Mouse (Mus musculus) thymus, adult 2 months (tissue): ENCODE results near the gene Ap1m2. TPM values are rescaled to one million over a fixed set of nuclear protein-coding genes. Genes with fewer than 3 reads are reported as not detected.
"Not testable (repeated sequence)": the region's sequence is repeated elsewhere in the genome, so short reads cannot be mapped to it uniquely, and the experiment has no call there.

Experiments
- DNase-seq: peaks from one replicate; pipeline ENCODE4 v3.0.0; 2021
- H3K27ac ChIP-seq: fragments of 200-500 bp; 2 replicates; pipeline ENCODE4 v1.5.1; 2012; ENCODE audit warnings: low read length, control low read depth; ENCODE audit not compliant: control insufficient read depth, insufficient read depth
- H3K27me3 ChIP-seq: fragments of 200-500 bp; 2 replicates; pipeline ENCODE4 v1.6.1; 2012; ENCODE audit warnings: mild to moderate bottlenecking, low read length, moderate library complexity, mixed read lengths; ENCODE audit not compliant: control insufficient read depth, insufficient read depth
- H3K36me3 ChIP-seq: fragments of 200-500 bp; 2 replicates; pipeline ENCODE4 v1.6.1; 2012; ENCODE audit warnings: mild to moderate bottlenecking, low read length, moderate library complexity; ENCODE audit not compliant: control insufficient read depth, insufficient read depth
- H3K4me1 ChIP-seq: fragments of 200-500 bp; replicated peaks from 2 replicates; pipeline ENCODE4 v1.6.1; 2012; ENCODE audit warnings: low read length; ENCODE audit not compliant: control insufficient read depth, insufficient read depth
- H3K4me3 ChIP-seq: fragments of 200-500 bp; 2 replicates; pipeline ENCODE4 v1.5.1; 2012; ENCODE audit warnings: mild to moderate bottlenecking, low read length, control low read depth, moderate library complexity; ENCODE audit not compliant: control insufficient read depth, insufficient read depth
- CTCF ChIP-seq: fragments of 200-500 bp; IDR thresholded peaks from 2 replicates; pipeline ENCODE4 v1.5.1; 2012; ENCODE audit warnings: mild to moderate bottlenecking, control low read depth, low read length, moderate library complexity, borderline replicate concordance; ENCODE audit not compliant: control insufficient read depth, poor library complexity, insufficient read depth; ENCODE audit errors: extremely low read depth
- POLR2A ChIP-seq: fragments of 200-500 bp; IDR thresholded peaks from 2 replicates; pipeline ENCODE4 v1.6.1; 2012; ENCODE audit warnings: mild to moderate bottlenecking, low read length, control low read depth, moderate library complexity; ENCODE audit not compliant: control insufficient read depth, poor library complexity, insufficient read depth; ENCODE audit errors: extremely low read depth
- WGBS: fragments of 180-500 bp; shearing (Covaris S2); methylation state at CpG from one replicate; pipeline ENCODE4 v1.1.7; 2018; 5-methylcytosine and 5-hydroxymethylcytosine counted together
- polyA plus RNA-seq: library from polyadenylated mRNA; depleted of rRNA; stranded (reverse); fragments of >200 nt; gene quantifications from 2 replicates; pipeline ENCODE4 v1.2.3, GENCODE M21; 2012

Ap1m2 gene
- polyA plus RNA-seq, 1 experiment, result 11.1 TPM

GRCm38 (mm10) chr9:21274336-21274735 lies 37.8 kb downstream of the Ap1m2 start:
- Histone ChIP-seq H3K4me3 (no peak overlapping the region), H3K27me3 (no peaks in the 10 kb centered on the region), H3K4me1 (no peaks in the 10 kb centered on the region), H3K36me3 (peaks cover 73% of the 10 kb centered on the region), H3K27ac (no peak overlapping the region)
- DNase-seq, result no peak
- WGBS, result 98% methylated on average over 3 of the region's 3 CpGs
- TF ChIP-seq POLR2A (no peak), CTCF (no peak)

- Histone ChIP-seq H3K4me3 (no peak overlapping the region), H3K27ac (no peak overlapping the region), H3K4me1 (no peaks in the 10 kb centered on the region), H3K36me3 (peaks cover 74% of the 10 kb centered on the region), H3K27me3 (no peaks in the 10 kb centered on the region)
- WGBS, result 93% methylated on average over 7 of the region's 7 CpGs
- no peak for DNase-seq
- TF ChIP-seq CTCF (no peak), POLR2A (no peak)
These were observed 38.5 kb downstream of the Ap1m2 start for GRCm38 (mm10) chr9:21273520-21274228.

- no peak for TF ChIP-seq CTCF
- TF ChIP-seq POLR2A, result no peak
- Histone ChIP-seq H3K4me3 (no peak overlapping the region), H3K27ac (no peak overlapping the region), H3K27me3 (no peaks in the 10 kb centered on the region), H3K4me1 (no peaks in the 10 kb centered on the region), H3K36me3 (peaks cover 78% of the 10 kb centered on the region)
- no peak for DNase-seq
- WGBS, result 94% methylated on average over 8 of the region's 8 CpGs
These were observed 39.0 kb downstream of the Ap1m2 start for GRCm38 (mm10) chr9:21273094-21273493.

- Histone ChIP-seq H3K27ac (no peak overlapping the region), H3K4me3 (no peak overlapping the region), H3K36me3 (peaks cover 73% of the 10 kb centered on the region), H3K27me3 (no peaks in the 10 kb centered on the region), H3K4me1 (no peaks in the 10 kb centered on the region)
- DNase-seq, result no peak
- WGBS, result 97% methylated on average over 9 of the region's 9 CpGs
- TF ChIP-seq CTCF, result no peak
- no peak for TF ChIP-seq POLR2A
These were observed 39.7 kb downstream of the Ap1m2 start for GRCm38 (mm10) chr9:21272391-21272790.

DNA sequence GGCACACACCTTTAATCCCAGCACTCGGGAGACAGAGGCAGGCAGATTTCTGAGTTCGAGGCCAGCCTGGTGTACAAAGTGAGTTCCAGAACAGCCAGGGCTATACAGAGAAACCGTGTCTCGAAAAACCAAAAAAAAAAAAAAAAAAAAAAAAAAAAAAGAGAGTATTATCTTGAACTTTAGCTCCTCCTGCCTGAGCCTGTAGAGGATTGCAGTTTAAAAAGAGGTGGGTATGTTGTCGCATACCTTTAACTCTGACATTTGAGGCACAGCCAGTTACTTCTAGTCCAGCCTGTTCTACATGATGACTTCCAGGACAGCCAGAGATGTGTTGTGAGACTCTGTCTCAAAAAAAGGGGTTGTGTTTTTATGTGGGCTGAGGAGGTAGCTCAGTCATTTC lies 42.5 kb downstream of the Ap1m2 start:
- 74% methylated on average over 5 of the region's 5 CpGs for WGBS

DNA sequence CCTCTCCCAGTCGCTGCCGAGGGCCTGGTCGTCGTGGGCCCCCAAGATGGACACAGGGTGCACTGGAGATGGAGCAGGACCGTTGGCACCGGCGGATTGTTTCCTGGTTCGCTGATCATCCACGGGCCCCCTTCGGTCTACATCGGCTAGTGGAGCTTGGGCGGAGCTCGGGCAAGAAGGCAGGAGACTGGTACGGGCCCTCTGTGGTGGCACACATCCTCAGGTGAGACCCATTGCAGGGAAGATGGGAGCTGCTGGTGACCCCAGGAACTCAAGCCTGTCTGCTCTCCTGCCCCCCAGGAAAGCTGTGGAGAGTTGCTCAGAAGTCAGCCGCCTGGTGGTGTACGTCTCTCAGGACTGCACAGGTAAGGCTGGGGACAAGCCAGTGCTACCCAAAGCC lies 43.8 kb downstream of the Ap1m2 start:
- H3K36me3 ChIP-seq, result peaks cover 43% of the 10 kb centered on the region
- TF ChIP-seq CTCF (no peak), POLR2A (no peak)
- H3K27me3 ChIP-seq, result no peaks in the 10 kb centered on the region
- peaks cover 20% of the 10 kb centered on the region for H3K4me1 ChIP-seq
- no peak overlapping the region for H3K27ac ChIP-seq
- DNase-seq, result no peak
- WGBS, result 94% methylated on average over 16 of the region's 16 CpGs
- no peak overlapping the region for H3K4me3 ChIP-seq

More for the DNA sequence above, 42.5 kb downstream of the Ap1m2 start:
- DNase-seq, H3K4me3 ChIP-seq, H3K27me3 ChIP-seq, H3K27ac ChIP-seq: not testable (repeated sequence)
- peaks cover 56% of the 10 kb centered on the region for H3K36me3 ChIP-seq
- H3K4me1 ChIP-seq, result peaks cover 18% of the 10 kb centered on the region

DNA sequence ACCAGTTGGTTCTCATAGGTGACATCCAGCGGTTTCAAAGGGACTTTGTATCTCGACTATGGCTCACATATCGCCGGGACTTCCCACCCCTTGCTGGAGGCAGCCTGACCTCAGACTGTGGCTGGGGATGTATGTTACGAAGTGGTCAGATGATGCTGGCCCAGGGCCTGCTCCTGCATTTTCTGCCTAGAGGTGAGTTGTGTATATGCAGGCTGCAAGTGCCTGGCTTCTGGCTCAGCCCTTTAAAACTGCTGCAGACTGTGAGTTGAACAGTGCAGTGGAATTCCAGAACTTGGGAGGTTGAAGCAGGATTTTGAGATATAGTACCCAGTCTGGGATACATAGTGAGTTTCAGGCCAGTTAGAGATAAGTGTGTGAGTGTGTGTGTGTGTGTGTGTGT lies 45.2 kb downstream of the Ap1m2 start:
- Histone ChIP-seq H3K4me1 (peaks cover 20% of the 10 kb centered on the region), H3K27ac (no peak overlapping the region), H3K36me3 (peaks cover 33% of the 10 kb centered on the region), H3K27me3 (no peaks in the 10 kb centered on the region), H3K4me3 (no peak overlapping the region)
- no peak for DNase-seq
- no peak for TF ChIP-seq CTCF
- no peak for TF ChIP-seq POLR2A
- WGBS, result 92% methylated on average over 5 of the region's 5 CpGs

DNA sequence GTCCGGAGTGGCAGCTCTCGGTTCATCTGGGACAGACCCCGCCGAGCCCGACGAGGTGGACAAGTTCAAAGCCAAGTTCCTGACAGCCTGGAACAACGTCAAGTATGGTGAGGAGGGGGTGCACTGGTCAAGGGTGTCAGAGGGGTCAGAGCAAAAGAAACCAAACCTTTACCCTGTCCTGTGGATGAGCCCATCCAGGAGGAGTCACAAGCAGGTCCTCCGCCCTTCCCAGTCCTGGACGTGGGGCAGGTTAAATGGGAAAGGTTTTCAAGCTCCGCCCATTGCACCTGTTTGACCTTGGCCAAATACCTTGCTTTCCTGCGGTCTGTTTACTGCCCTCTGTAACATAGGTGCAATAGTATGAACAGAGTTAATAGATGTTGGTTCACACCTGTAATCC lies 46.5 kb downstream of the Ap1m2 start:
- Histone ChIP-seq H3K27me3 (no peaks in the 10 kb centered on the region), H3K36me3 (peaks cover 20% of the 10 kb centered on the region), H3K27ac (no peak overlapping the region), H3K4me3 (peak overlapping the region; percentile 75), H3K4me1 (peaks cover 23% of the 10 kb centered on the region)
- TF ChIP-seq CTCF (no peak), POLR2A (no peak)
- no peak for DNase-seq
- 7% methylated on average over 11 of the region's 11 CpGs for WGBS
